Mouse (Mus musculus): ENCODE data around the gene Bola1.

DNA sequence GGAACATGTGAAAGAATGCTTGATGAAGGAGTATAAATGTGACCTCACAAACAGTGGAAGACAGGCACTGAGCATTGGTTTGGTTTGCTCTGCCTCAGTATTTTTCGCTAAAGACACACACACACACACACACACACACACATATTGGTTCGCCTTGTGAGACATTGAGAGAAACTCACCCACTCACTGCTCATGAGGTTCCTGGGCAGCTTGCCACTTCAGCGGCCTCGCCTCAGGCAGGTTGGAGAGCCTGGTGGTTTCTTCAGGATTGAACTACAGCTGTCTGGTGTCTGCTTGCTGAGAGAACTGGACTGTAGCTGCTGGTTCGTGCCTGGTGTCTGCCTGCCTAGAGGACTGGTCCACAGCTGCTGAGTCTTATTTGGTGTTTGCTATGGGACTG, 40.7 kb upstream of the Bola1 start:
- TF ChIP-seq CTCF (conservative IDR thresholded peaks at IDR 0.05; ENCODE audit: insufficient read depth, insufficient read length, low read depth, low read length) (no peak), POLR2A (IDR thresholded peaks at IDR 0.05; ENCODE audit: low read depth, low read length) (no peak)
